Mouse (Mus musculus) liver, adult 2 months (tissue): ENCODE measurements at regions not wholly inside any gene's neighbourhood (a gene's known extent, or its start where the extent isn't known, plus 50 kb on each side); places are given as distances from the start of the nearest gene placed in this dataset.

Source experiments
- CTCF ChIP-seq: fragments of 200-500 bp; IDR thresholded peaks from 2 replicates; pipeline ENCODE4 v1.5.1; 2011; ENCODE audit warnings: low read depth, low read length, control low read depth
- POLR2A ChIP-seq: fragments of 200-500 bp; IDR thresholded peaks from 2 replicates; pipeline ENCODE4 v1.6.1; 2011; ENCODE audit warnings: low read length, control low read depth; ENCODE audit not compliant: insufficient read depth; ENCODE audit errors: extremely low read depth

GRCm38 (mm10) chr11:40850652-40851092, 95.6 kb upstream of the Ccng1 start:
- TF ChIP-seq POLR2A (no peak), CTCF (no peak)
